Mouse (Mus musculus): ENCODE data around the gene Lrrc15. TPM values are rescaled to one million over a fixed set of nuclear protein-coding genes. Genes with fewer than 3 reads are reported as not detected.

Gene Lrrc15
- polyA plus RNA-seq, 1 experiment from 2014 or later, result 0.29 TPM

- no peaks in the 10 kb centered on the region for H3K36me3 ChIP-seq
- no peak overlapping the region for H3K27ac ChIP-seq
- no peak overlapping the region for H3K4me3 ChIP-seq
- H3K9ac ChIP-seq, result no peak overlapping the region
- ATAC-seq (ENCODE audit: borderline replicate concordance, extremely low read depth, low FRiP score, low TSS enrichment), result no peak
- no peak overlapping the region for H3K4me2 ChIP-seq
- H3K27me3 ChIP-seq, result no peaks in the 10 kb centered on the region
- H3K9me3 ChIP-seq, result no peaks in the 10 kb centered on the region
- 89% methylated on average over 8 of the region's 8 CpGs for WGBS
- H3K4me1 ChIP-seq, result peaks cover 11% of the 10 kb centered on the region
Observed at GRCm38 (mm10) chr16:30273065-30273464, 10.0 kb downstream of the Lrrc15 start.

DNA sequence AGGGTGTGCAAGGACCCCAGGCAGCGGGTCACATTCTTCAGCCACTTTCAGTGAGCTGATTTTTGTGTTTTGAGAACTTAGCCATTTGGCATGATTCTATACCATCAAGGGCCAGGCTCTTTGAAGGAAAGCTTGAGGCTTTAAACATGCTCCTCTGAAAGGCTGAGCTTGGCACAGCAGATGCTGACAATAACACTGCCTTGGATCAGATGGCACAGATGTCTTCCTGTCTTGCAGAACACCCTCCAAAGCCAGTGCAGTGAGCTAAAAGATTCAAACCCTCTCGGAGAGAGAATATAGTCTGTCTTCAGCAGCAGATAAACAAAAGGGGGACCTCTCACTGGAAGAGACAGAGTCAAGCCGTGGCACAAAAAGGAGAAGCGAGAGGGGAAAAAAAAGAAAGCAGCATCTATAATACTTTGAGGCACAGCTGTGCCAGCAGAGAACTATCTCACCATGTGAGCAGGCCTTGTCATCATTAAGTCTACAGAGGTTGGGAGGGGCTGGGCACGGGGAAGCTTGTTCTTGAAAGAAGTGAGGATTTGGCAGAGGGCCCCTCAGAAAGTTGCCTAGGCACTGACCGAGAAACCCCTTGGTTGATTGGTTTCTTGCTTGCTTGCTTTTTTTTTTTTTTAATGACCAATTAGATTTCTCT lies 11.0 kb downstream of the Lrrc15 start:
- Histone ChIP-seq H3K27me3 (no peaks in the 10 kb centered on the region), H3K4me3 (no peak overlapping the region), H3K36me3 (no peaks in the 10 kb centered on the region), H3K4me1 (peaks cover 11% of the 10 kb centered on the region), H3K4me2 (no peak overlapping the region), H3K27ac (no peak overlapping the region), H3K9ac (no peak overlapping the region), H3K9me3 (no peaks in the 10 kb centered on the region)
- 52% methylated on average over 6 of the region's 6 CpGs for WGBS
- no peak for ATAC-seq (ENCODE audit: borderline replicate concordance, extremely low read depth, low FRiP score, low TSS enrichment)

GRCm38 (mm10) chr16:30271223-30271761 lies 11.8 kb downstream of the Lrrc15 start:
- WGBS, result 52% methylated on average over 8 of the region's 8 CpGs
- ATAC-seq (ENCODE audit: borderline replicate concordance, extremely low read depth, low FRiP score, low TSS enrichment), result no peak
- H3K27me3 ChIP-seq, result no peaks in the 10 kb centered on the region

GRCm38 (mm10) chr16:30267359-30267758 lies 15.7 kb downstream of the Lrrc15 start, which contains the start of gene Cpn2:
Gene Cpn2 (minus strand): TSS chr16:30267499.
- Histone ChIP-seq H3K9me3 (no peaks in the 10 kb centered on the region), H3K4me3 (no peak within 1 kb of the TSS), H3K4me1 (no peaks in the 10 kb centered on the region), H3K9ac (no peak within 1 kb of the TSS), H3K36me3 (no peaks in the 10 kb centered on the region), H3K4me2 (no peak within 1 kb of the TSS), H3K27me3 (no peaks in the 10 kb centered on the region), H3K27ac (no peak within 1 kb of the TSS)
- 63% methylated on average over 5 of the region's 5 CpGs for WGBS
- no peak for ATAC-seq (ENCODE audit: borderline replicate concordance, extremely low read depth, low FRiP score, low TSS enrichment)

More at GRCm38 (mm10) chr16:30271223-30271761, 11.8 kb downstream of the Lrrc15 start:
- Histone ChIP-seq H3K9ac (no peak overlapping the region), H3K36me3 (no peaks in the 10 kb centered on the region), H3K4me3 (no peak overlapping the region), H3K4me1 (peaks cover 11% of the 10 kb centered on the region), H3K9me3 (no peaks in the 10 kb centered on the region), H3K4me2 (no peak overlapping the region), H3K27ac (no peak overlapping the region)

DNA sequence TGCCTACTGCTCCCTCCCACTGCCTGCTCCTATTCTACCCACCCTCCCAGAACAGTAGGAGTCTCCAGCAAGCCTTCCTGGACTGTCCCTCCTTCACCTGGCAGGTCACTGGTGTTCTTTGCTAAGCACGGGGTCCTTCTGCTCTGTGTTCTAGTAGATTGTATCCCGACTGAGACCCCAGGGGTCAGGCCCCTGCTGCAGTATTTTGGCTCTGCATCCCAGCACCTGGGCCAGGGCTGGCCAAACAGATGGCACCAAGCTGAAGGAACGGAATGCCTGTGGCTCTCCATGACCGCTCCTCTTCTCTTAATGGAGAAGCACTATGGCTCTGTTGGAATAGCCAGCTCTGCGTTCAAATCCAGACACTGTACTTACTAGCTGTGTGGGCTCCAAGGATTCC lies 16.5 kb downstream of the Lrrc15 start:
- Histone ChIP-seq H3K9me3 (no peaks in the 10 kb centered on the region), H3K4me1 (no peaks in the 10 kb centered on the region), H3K4me3 (no peak overlapping the region), H3K27ac (no peak overlapping the region), H3K36me3 (no peaks in the 10 kb centered on the region), H3K4me2 (no peak overlapping the region), H3K27me3 (no peaks in the 10 kb centered on the region), H3K9ac (no peak overlapping the region)
- ATAC-seq (ENCODE audit: borderline replicate concordance, extremely low read depth, low FRiP score, low TSS enrichment), result no peak
- 80% methylated on average over 5 of the region's 5 CpGs for WGBS

- Histone ChIP-seq H3K9ac (no peak overlapping the region), H3K27ac (no peak overlapping the region), H3K4me2 (no peak overlapping the region), H3K9me3 (no peaks in the 10 kb centered on the region), H3K4me1 (no peaks in the 10 kb centered on the region), H3K4me3 (no peak overlapping the region), H3K36me3 (no peaks in the 10 kb centered on the region), H3K27me3 (no peaks in the 10 kb centered on the region)
- WGBS, result 51% methylated on average over 4 of the region's 4 CpGs
- no peak for ATAC-seq (ENCODE audit: borderline replicate concordance, extremely low read depth, low FRiP score, low TSS enrichment)
Observed at GRCm38 (mm10) chr16:30265611-30266010, 17.4 kb downstream of the Lrrc15 start.

DNA sequence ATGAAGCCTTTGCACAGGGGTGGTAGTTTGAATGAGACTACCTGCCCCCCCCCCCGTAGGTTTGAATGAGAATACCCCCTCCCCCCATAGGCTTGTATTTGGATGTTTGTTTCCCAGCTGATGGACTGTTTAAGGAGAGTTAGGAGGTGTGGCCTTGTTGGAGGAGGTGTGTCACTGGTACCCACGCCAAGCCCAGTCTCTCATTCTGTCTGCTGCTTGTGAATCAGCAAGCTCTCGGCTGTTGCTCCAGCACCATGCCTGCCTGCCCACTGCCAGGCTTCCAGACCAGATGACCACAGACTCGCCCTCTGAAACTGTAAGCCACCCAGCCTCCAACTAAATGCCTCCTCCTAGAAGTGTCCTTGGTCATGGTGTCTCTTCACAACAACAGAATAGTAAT lies 19.9 kb downstream of the Lrrc15 start:
- 59% methylated on average over 4 of the region's 4 CpGs for WGBS
- H3K4me3 ChIP-seq, result no peak overlapping the region
- H3K9me3 ChIP-seq, result no peaks in the 10 kb centered on the region
- no peaks in the 10 kb centered on the region for H3K27me3 ChIP-seq
- H3K4me1 ChIP-seq, result no peaks in the 10 kb centered on the region
- H3K36me3 ChIP-seq, result no peaks in the 10 kb centered on the region
- no peak for ATAC-seq (ENCODE audit: borderline replicate concordance, extremely low read depth, low FRiP score, low TSS enrichment)
- no peak overlapping the region for H3K4me2 ChIP-seq
- H3K9ac ChIP-seq, result no peak overlapping the region
- no peak overlapping the region for H3K27ac ChIP-seq

DNA sequence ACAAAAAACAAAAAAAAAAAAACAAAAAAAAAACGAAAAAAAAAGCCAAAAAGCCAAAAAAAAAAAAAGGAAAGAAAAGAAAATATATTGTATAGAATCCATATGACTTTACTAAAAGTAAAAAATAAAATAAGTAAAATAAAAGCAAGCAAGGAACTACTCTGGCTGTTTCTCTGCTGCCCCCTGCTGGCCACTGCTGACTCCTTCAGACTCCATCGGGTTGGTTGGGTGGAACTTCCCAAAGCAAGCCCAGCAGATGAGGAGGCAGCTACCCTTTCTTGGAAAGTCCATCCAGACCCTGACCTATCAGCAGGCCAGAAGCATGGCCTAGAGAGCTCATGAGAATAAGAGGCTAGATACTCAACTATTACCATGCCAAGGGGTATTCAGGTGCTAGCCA lies 20.4 kb downstream of the Lrrc15 start:
- ATAC-seq (ENCODE audit: borderline replicate concordance, extremely low read depth, low FRiP score, low TSS enrichment), result no peak
- H3K36me3 ChIP-seq, result no peaks in the 10 kb centered on the region
- H3K4me1 ChIP-seq, result no peaks in the 10 kb centered on the region
- no peaks in the 10 kb centered on the region for H3K9me3 ChIP-seq
- WGBS, result 0% methylated on average over 2 of the region's 2 CpGs
- no peaks in the 10 kb centered on the region for H3K27me3 ChIP-seq
- no peak overlapping the region for H3K9ac ChIP-seq
- no peak overlapping the region for H3K4me2 ChIP-seq
- H3K27ac ChIP-seq, result no peak overlapping the region
- H3K4me3 ChIP-seq, result no peak overlapping the region

GRCm38 (mm10) chr16:30262157-30262556 lies 20.9 kb downstream of the Lrrc15 start:
- H3K4me3 ChIP-seq, result no peak overlapping the region
- no peaks in the 10 kb centered on the region for H3K9me3 ChIP-seq
- H3K4me2 ChIP-seq, result no peak overlapping the region
- WGBS, result 86% methylated on average over 10 of the region's 10 CpGs
- ATAC-seq (ENCODE audit: borderline replicate concordance, extremely low read depth, low FRiP score, low TSS enrichment), result no peak
- no peak overlapping the region for H3K9ac ChIP-seq
- H3K27ac ChIP-seq, result no peak overlapping the region
- H3K36me3 ChIP-seq, result no peaks in the 10 kb centered on the region
- H3K4me1 ChIP-seq, result no peaks in the 10 kb centered on the region
- no peaks in the 10 kb centered on the region for H3K27me3 ChIP-seq

DNA sequence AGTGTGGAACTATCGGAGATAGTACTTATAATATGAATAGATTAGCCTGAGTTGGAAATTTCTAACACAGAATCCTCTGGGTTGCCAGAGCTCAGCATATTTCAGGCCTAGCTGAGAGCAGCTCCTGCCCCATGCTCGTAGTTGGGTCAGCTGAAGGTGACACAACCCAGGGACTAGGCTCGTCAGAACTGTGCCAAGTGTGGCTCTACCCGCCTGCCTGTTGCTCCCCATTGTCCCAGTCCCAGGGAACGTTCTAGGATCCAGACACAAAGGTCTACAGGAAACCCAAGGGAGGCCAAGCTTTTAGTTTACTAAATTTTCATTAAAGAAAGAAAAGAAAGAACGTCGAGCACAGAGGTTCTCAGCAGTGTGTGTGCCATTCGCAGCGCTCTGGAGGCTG lies 21.7 kb downstream of the Lrrc15 start:
- ATAC-seq (ENCODE audit: borderline replicate concordance, extremely low read depth, low FRiP score, low TSS enrichment), result no peak
- 83% methylated on average over 9 of the region's 9 CpGs for WGBS

DNA sequence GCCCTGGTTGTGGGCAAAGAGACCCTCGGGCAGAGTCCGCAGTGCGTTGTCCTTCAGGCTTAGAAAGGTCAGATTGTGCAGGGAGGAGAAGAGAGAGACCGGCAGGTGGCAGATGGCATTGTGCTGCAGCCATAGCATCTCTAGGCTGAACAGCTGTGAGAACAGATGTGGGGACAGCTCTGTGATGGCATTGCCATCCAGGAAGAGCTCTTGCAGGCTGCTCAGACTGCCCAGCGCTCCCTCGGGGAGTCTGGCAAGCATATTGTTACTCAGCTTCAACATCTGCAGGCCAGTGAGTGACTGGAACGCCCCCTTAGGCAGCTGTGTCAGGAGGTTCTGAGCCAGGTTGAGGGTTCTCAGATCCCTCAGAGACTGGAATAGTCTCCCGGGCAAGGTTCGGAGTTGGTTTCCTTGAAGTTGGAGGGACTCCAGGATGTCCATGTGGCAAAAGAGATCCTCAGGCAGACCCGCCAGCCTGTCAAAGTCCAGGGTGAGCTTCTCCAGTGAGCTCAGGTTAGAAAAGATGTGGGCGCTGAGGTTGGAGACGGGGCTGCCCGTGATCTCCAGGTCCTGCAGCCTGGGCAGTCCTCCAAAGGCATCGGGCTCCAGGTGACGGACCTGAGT lies 22.9 kb downstream of the Lrrc15 start:
- Histone ChIP-seq H3K9ac (no peak overlapping the region), H3K4me2 (no peak overlapping the region), H3K27me3 (no peaks in the 10 kb centered on the region; the same call in 1 of the 2 replicates), H3K9me3 (no peaks in the 10 kb centered on the region), H3K27ac (no peak overlapping the region), H3K4me1 (no peaks in the 10 kb centered on the region), H3K36me3 (no peaks in the 10 kb centered on the region), H3K4me3 (no peak overlapping the region)
- ATAC-seq (ENCODE audit: borderline replicate concordance, extremely low read depth, low FRiP score, low TSS enrichment), result no peak
- 82% methylated on average over 15 of the region's 15 CpGs for WGBS

More for the DNA sequence above, 21.7 kb downstream of the Lrrc15 start:
- Histone ChIP-seq H3K9me3 (no peaks in the 10 kb centered on the region), H3K4me3 (no peak overlapping the region), H3K36me3 (no peaks in the 10 kb centered on the region), H3K27me3 (no peaks in the 10 kb centered on the region), H3K4me1 (no peaks in the 10 kb centered on the region), H3K27ac (no peak overlapping the region), H3K4me2 (no peak overlapping the region), H3K9ac (no peak overlapping the region)

DNA sequence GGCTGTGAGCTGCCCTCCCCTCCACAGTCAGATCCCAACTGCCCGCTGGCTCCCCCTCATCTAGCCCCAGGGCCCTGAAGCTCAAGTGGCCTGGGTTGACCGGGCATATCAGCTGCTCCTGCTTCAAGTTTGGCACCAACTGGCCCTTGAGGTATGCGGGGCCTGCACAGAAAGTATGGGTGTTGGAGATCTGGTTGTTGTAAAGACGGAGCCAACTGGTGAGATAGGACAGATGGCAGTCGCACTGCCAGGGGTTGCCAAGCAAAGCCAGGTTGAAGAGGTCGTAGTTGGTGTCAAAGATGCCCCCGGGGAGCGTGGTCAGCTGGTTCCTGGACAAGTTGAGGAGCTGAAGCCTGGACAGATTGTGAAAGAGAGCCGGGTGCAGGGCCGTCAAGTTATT lies 23.6 kb downstream of the Lrrc15 start:
- ATAC-seq (ENCODE audit: borderline replicate concordance, extremely low read depth, low FRiP score, low TSS enrichment), result no peak
- no peak overlapping the region for H3K27ac ChIP-seq
- H3K4me3 ChIP-seq, result no peak overlapping the region
- H3K9me3 ChIP-seq, result no peaks in the 10 kb centered on the region
- H3K27me3 ChIP-seq, result no peaks in the 10 kb centered on the region; the same call in 1 of the 2 replicates
- no peak overlapping the region for H3K4me2 ChIP-seq
- no peak overlapping the region for H3K9ac ChIP-seq
- H3K36me3 ChIP-seq, result no peaks in the 10 kb centered on the region
- H3K4me1 ChIP-seq, result no peaks in the 10 kb centered on the region
- 66% methylated on average over 10 of the region's 10 CpGs for WGBS

Data from lung, embryonic 15.5 days (tissue).